Mouse (Mus musculus): ENCODE results near the gene Actr5. TPM values are rescaled to one million over a fixed set of nuclear protein-coding genes. Genes with fewer than 3 reads are reported as not detected.

Gene Actr5
- polyA plus RNA-seq, 1 experiment = 9.2 TPM

DNA sequence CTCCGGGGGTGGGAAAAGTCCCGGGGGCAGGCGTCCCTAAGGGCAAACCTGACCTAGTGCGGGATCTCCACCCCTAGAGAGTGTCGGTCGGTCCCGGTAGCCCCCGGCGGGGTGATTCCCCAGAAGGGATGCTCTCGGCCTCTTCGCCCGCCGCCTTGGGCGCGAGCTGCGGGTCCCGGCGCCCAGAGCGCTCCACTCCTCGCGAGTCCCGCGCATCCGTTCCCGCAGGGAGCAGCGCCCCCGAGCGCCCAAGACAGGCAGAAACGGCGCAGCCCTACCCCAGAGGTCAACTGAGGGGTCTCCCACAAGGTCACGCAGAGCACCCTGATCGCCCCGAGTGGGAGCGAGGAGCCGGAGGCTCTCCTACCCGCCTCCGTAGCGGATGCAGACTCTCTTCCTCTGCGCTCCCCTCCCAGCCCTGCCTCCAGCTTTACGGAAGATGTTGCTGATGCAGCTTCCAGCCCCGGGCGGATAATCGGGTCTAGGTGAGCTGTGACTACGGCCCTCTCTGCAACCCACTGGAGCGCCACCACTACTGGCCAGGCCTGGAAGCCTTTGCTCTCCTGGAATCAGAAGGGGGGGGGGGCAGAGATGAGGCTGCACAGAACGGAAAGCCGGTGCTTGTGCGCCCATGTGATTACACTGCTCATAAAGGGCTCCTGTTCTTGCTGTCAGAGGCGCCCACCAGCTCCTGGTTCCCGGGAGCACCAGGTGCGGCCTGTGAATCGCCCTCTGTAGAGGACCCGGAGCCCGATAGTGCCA, 43.2 kb downstream of the Actr5 start:
- no peaks in the 10 kb centered on the region for H3K27me3 ChIP-seq (ENCODE audit: control insufficient read depth, insufficient read depth, low read length)
- peaks cover 27% of the 10 kb centered on the region for H3K4me1 ChIP-seq (ENCODE audit: control insufficient read depth, insufficient read depth, low read length)
- no peak overlapping the region for H3K27ac ChIP-seq (ENCODE audit: control insufficient read depth, insufficient read depth, low read depth, low read length)
- peak overlapping the region; percentile 81 for H3K4me3 ChIP-seq (ENCODE audit: control insufficient read depth, low read depth, low read length)
- no peaks in the 10 kb centered on the region for H3K36me3 ChIP-seq (ENCODE audit: control insufficient read depth, insufficient read depth, low read length)
- TF ChIP-seq CTCF (IDR thresholded peaks at IDR 0.05; ENCODE audit: control insufficient read depth, insufficient read depth, insufficient replicate concordance, low read depth, low read length) = no peak
- TF ChIP-seq POLR2A (IDR thresholded peaks at IDR 0.05; ENCODE audit: control insufficient read depth, low read depth, low read length) = no peak

DNA sequence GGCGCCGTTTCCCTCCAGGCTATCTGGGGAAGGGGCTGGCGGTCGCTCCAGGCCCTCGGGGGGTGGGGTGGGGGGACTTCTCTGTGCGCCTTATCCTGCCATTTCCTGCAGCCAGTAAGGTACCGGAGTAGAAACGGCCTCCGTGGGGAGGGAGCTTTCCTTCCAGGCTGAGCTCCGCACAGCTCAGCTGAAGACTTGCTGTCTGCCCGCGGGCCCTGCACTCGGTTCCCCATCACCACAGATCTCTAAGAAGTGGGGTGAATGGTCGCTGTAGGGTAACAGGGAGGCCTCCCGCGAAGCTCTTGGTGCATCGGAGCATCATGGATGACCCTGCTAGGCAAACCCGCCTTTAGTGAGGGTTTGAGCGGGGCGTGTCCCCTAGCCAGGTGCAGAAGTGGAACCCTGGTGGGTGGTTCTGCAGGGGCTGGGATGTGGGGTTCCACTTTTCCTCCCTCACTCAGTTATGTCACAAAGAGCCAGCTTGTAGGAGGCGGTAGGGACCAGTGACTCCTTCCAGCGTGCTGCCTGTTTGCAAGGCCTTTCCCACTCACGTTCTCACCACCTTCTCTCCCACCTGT, 43.8 kb downstream of the Actr5 start:
- Histone ChIP-seq H3K4me3 (ENCODE audit: control insufficient read depth, low read depth, low read length) (peak overlapping the region; percentile 81), H3K27ac (ENCODE audit: control insufficient read depth, insufficient read depth, low read depth, low read length) (no peak overlapping the region), H3K27me3 (ENCODE audit: control insufficient read depth, insufficient read depth, low read length) (no peaks in the 10 kb centered on the region), H3K4me1 (ENCODE audit: control insufficient read depth, insufficient read depth, low read length) (peaks cover 27% of the 10 kb centered on the region), H3K36me3 (ENCODE audit: control insufficient read depth, insufficient read depth, low read length) (no peaks in the 10 kb centered on the region)
- TF ChIP-seq CTCF (IDR thresholded peaks at IDR 0.05; ENCODE audit: control insufficient read depth, insufficient read depth, insufficient replicate concordance, low read depth, low read length) (no peak), POLR2A (IDR thresholded peaks at IDR 0.05; ENCODE audit: control insufficient read depth, low read depth, low read length) (no peak)

DNA sequence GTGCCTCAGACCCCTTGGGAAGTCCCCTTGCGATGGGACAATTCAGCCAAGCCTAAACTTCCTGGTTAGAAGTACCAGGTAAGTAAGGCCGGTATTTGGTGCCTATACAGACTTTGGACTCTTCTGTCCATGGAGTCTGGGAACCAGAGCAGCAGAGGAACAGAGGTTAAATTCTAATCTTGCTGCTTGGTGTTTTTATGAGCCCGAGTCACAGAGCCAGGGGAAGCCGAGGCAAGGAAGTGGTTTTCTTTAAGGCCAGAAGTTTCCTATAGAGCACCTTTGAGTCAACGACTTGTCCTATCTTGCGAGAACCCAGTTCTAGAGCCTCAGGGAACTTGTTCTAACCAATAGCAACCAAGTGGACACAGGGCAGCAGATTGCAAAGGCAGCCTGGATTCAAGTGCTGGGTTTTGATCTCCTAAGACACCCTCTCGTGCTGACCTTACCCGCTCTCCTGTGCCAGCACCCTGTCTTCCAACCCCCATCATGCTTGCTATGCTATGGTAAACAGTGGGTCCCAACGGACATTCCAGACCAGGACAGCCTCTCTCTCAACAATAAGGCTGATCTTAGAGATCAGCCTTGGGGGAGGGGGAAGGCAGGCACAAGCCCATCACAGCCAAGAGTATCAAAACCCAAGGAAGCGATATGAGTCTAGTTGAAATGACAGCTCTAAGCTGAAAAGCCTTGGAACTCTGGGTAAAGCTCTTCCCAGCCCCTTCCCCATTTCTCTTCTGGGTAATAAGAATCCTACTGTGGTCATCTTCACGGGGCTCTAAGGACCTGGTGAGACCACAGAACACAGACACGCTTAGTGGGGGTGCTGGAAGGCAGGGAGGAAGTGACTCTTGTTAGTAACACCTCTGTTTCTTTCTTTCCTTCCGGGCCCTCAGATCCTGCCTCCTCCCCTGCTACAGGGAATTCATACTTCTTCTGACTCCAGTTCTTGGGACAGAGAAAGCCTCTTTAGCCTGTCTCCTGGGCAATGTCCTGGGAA, 44.8 kb downstream of the Actr5 start:
- Histone ChIP-seq H3K36me3 (ENCODE audit: control insufficient read depth, insufficient read depth, low read length) (no peaks in the 10 kb centered on the region), H3K4me1 (ENCODE audit: control insufficient read depth, insufficient read depth, low read length) (peaks cover 27% of the 10 kb centered on the region), H3K27me3 (ENCODE audit: control insufficient read depth, insufficient read depth, low read length) (no peaks in the 10 kb centered on the region), H3K27ac (ENCODE audit: control insufficient read depth, insufficient read depth, low read depth, low read length) (no peak overlapping the region), H3K4me3 (ENCODE audit: control insufficient read depth, low read depth, low read length) (no peak overlapping the region)
- TF ChIP-seq CTCF (IDR thresholded peaks at IDR 0.05; ENCODE audit: control insufficient read depth, insufficient read depth, insufficient replicate concordance, low read depth, low read length) (no peak), POLR2A (IDR thresholded peaks at IDR 0.05; ENCODE audit: control insufficient read depth, low read depth, low read length) (no peak)

DNA sequence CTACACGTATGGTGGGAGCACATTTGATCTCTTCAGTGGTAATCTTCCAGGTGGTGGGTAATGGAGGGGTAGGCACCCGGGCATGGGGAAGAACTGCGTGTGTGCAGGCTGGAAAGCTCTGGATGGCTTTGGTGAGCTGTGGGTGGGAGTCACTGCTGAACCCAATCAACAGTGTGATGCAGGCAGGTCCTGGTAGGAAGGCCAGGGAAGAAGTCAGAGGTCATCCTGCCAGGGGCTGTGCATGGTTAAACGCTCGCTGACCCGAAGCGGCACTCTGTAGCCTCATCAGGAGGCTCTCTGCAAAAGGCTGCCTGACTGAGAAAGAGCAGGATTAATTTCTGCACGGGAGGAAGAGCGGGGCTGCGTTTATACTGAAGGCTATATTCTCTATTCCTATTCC, 45.9 kb downstream of the Actr5 start:
- H3K4me3 ChIP-seq (ENCODE audit: control insufficient read depth, low read depth, low read length) = no peak overlapping the region
- no peaks in the 10 kb centered on the region for H3K36me3 ChIP-seq (ENCODE audit: control insufficient read depth, insufficient read depth, low read length)
- H3K4me1 ChIP-seq (ENCODE audit: control insufficient read depth, insufficient read depth, low read length) = peaks cover 27% of the 10 kb centered on the region
- no peaks in the 10 kb centered on the region for H3K27me3 ChIP-seq (ENCODE audit: control insufficient read depth, insufficient read depth, low read length)
- no peak overlapping the region for H3K27ac ChIP-seq (ENCODE audit: control insufficient read depth, insufficient read depth, low read depth, low read length)
- TF ChIP-seq POLR2A (IDR thresholded peaks at IDR 0.05; ENCODE audit: control insufficient read depth, low read depth, low read length) (no peak), CTCF (IDR thresholded peaks at IDR 0.05; ENCODE audit: control insufficient read depth, insufficient read depth, insufficient replicate concordance, low read depth, low read length) (no peak)

DNA sequence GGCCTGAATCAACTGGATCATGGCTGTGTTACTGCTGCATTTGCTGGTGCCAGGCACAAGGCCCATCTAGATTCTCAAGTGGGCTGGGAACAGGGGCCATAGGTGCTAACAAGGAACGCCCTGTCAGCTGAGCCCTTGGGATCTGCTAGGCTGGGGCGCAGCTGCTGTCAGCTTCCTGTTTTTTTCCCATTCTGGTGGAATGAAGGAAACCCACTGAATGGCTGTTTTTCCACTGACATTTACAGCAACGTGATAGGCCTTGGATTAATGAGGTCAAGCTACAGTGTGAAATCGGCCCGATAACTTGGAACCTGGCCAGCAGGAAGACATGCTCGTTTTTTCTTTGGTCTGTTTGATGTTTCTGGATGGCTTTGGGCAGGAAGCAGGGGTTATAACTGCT, 48.1 kb downstream of the Actr5 start:
- Histone ChIP-seq H3K4me3 (ENCODE audit: control insufficient read depth, low read depth, low read length) (no peak overlapping the region), H3K27me3 (ENCODE audit: control insufficient read depth, insufficient read depth, low read length) (no peaks in the 10 kb centered on the region), H3K4me1 (ENCODE audit: control insufficient read depth, insufficient read depth, low read length) (peaks cover 18% of the 10 kb centered on the region), H3K36me3 (ENCODE audit: control insufficient read depth, insufficient read depth, low read length) (no peaks in the 10 kb centered on the region), H3K27ac (ENCODE audit: control insufficient read depth, insufficient read depth, low read depth, low read length) (peak overlapping the region; percentile 52)
- no peak for TF ChIP-seq POLR2A (IDR thresholded peaks at IDR 0.05; ENCODE audit: control insufficient read depth, low read depth, low read length)
- TF ChIP-seq CTCF (IDR thresholded peaks at IDR 0.05; ENCODE audit: control insufficient read depth, insufficient read depth, insufficient replicate concordance, low read depth, low read length) = no peak

DNA sequence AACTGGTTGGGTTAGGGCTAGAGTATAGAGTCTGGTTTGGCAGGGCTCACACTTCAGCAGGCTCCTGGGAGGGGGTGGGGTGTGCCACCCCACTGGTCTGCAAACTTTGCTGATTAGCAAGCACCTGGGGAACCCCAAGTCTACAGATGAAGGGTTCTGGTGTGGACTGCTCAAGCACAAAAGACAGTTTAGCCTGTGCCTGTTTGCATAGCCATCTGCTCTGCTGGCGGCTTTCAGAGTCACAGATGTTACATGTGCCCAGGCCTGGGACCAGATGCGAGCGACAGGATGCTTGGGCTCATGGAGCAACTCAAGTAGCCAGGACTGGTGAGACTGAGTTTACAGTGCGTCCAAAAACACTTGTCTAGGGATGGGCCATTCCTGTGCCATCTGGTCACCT, 48.8 kb downstream of the Actr5 start:
- no peak for TF ChIP-seq CTCF (IDR thresholded peaks at IDR 0.05; ENCODE audit: control insufficient read depth, insufficient read depth, insufficient replicate concordance, low read depth, low read length)
- TF ChIP-seq POLR2A (IDR thresholded peaks at IDR 0.05; ENCODE audit: control insufficient read depth, low read depth, low read length) = no peak
- H3K4me1 ChIP-seq (ENCODE audit: control insufficient read depth, insufficient read depth, low read length) = peaks cover 12% of the 10 kb centered on the region
- no peaks in the 10 kb centered on the region for H3K36me3 ChIP-seq (ENCODE audit: control insufficient read depth, insufficient read depth, low read length)
- H3K4me3 ChIP-seq (ENCODE audit: control insufficient read depth, low read depth, low read length) = no peak overlapping the region
- H3K27ac ChIP-seq (ENCODE audit: control insufficient read depth, insufficient read depth, low read depth, low read length) = peak overlapping the region; percentile 22; the same call in 1 of the 2 replicates
- H3K27me3 ChIP-seq (ENCODE audit: control insufficient read depth, insufficient read depth, low read length) = no peaks in the 10 kb centered on the region

DNA sequence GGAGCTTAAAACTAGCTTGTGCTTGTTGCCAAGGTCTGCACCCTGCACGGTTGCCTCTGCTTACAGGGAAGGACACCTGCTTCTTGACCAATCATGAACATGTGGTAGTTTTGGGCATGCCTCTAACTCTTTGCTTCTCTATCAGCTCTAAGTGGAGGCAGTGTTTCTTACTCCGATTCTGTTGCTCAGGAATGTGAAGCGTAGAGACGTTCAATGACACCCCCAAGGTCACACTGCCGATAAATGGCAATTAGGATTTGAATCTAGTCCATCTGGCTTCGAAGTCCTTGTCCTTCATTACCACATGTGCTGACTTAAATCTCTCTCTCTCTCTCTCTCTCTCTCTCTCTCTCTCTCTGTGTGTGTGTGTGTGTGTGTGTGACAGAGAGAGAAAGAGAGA, 49.4 kb downstream of the Actr5 start:
- H3K27me3 ChIP-seq (ENCODE audit: control insufficient read depth, insufficient read depth, low read length) = no peaks in the 10 kb centered on the region
- H3K4me3 ChIP-seq (ENCODE audit: control insufficient read depth, low read depth, low read length) = no peak overlapping the region
- no peaks in the 10 kb centered on the region for H3K36me3 ChIP-seq (ENCODE audit: control insufficient read depth, insufficient read depth, low read length)
- no peak overlapping the region for H3K27ac ChIP-seq (ENCODE audit: control insufficient read depth, insufficient read depth, low read depth, low read length)
- TF ChIP-seq CTCF (IDR thresholded peaks at IDR 0.05; ENCODE audit: control insufficient read depth, insufficient read depth, insufficient replicate concordance, low read depth, low read length) = no peak
- TF ChIP-seq POLR2A (IDR thresholded peaks at IDR 0.05; ENCODE audit: control insufficient read depth, low read depth, low read length) = no peak
- peaks cover 7% of the 10 kb centered on the region for H3K4me1 ChIP-seq (ENCODE audit: control insufficient read depth, insufficient read depth, low read length)
